ENCODE assay signal across 9 mouse cellular contexts in the genomic region with DNA sequence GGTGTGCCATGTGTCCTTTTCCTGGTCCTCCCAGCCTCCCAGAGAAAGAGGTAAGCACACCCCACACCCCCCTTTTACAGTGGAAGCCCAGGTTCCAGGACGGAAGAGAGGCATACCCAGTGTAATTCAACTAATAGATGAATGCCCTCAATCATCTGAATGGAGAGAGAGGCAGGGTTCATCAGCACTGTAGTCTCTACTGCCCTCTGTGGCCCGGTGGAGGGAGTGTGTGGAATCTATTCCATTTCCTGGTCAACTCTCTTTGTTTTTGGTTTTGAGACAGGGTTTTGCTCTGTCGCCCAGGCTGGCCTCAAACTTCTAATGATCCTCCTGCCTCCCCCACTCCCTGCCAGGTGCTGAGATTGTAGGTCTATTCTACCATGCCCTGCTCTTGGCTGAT.
A peak's percentile ranks its signal among the peaks of the same experiment; 100 is the strongest.
DNase-seq lines count a peak whose midpoint lies in the region; ATAC-seq and TF ChIP-seq lines count a peak whose summit lies in the region.
"Had no signal": no experiment of that assay in that cellular context is flagged by ENCODE, and none has a peak within 500 bp of the region (broad histone marks: within the 10 kb centered on the region; RNA-seq: fewer than 3 reads in every experiment).

No protein-coding gene starts in this region.

- peak; percentile 64 for ATAC-seq in frontal cortex, adult (ENCODE audit: low TSS enrichment)
- ATAC-seq in neural tube, embryonic 15.5 days (ENCODE audit: low FRiP score), result no peak

- no peak overlapping the region for H3K9ac ChIP-seq in neural tube, embryonic 15.5 days (replicated peaks)

- no peaks in the 10 kb centered on the region for H3K27me3 ChIP-seq in neural tube, embryonic 15.5 days (replicated peaks)

- no peak overlapping the region for H3K4me2 ChIP-seq in neural tube, embryonic 15.5 days

- no peaks in the 10 kb centered on the region for H3K36me3 ChIP-seq in neural tube, embryonic 15.5 days
- H3K36me3 ChIP-seq: G1E had no signal

- no peaks in the 10 kb centered on the region for H3K9me3 ChIP-seq in neural tube, embryonic 15.5 days (replicated peaks)

- no peak for DNase-seq in frontal cortex, postnatal 10 days (ENCODE audit: low spot score in 2 of 2)
- peak; percentile 31 for DNase-seq in left cerebral cortex, postnatal 4 days
- no peak for DNase-seq in left cerebral cortex, adult 11 months (ENCODE audit: low spot score)
- DNase-seq in adipocyte (ENCODE audit: low spot score), result peak; percentile 79
- peak in 1 of 2 experiments; percentile 35 for DNase-seq in layer of hippocampus, adult 2 months (ENCODE audit: low spot score in 2 of 2)
- DNase-seq in thymus, postnatal 14 days, result no peak

- WGBS in neural tube, embryonic 15.5 days, result 63% methylated on average over 3 of the region's 3 CpGs

- intact Hi-C loops in left cerebral cortex, postnatal 4 days (cut with DNase I), result loop anchor here (10.0 kb wide), 1 partner anchor 159 kb away; the partner anchor contains the start of gene Cdh13

- H3K27ac ChIP-seq in layer of hippocampus, adult 2 months, result no peak overlapping the region
- no peak overlapping the region for H3K27ac ChIP-seq in neural tube, embryonic 15.5 days (replicated peaks)

- TF ChIP-seq CTCF in layer of hippocampus, adult 2 months (conservative IDR thresholded peaks at IDR 0.05), result peak; percentile 86

- no peak overlapping the region for H3K4me3 ChIP-seq in layer of hippocampus, adult 2 months
- H3K4me3 ChIP-seq in neural tube, embryonic 15.5 days (replicated peaks), result no peak overlapping the region

- H3K4me1 ChIP-seq in neural tube, embryonic 15.5 days, result peaks cover 7% of the 10 kb centered on the region; the same call in 1 of the 2 replicates

Comparison
In these comparisons a context has a peak if more than half of its experiments do, and no peak if none do; other contexts are left out.
1. DNase-seq: peak in left cerebral cortex, postnatal 4 days (single experiment) and adipocyte (single experiment); none in frontal cortex, postnatal 10 days (0 of 2), left cerebral cortex, adult 11 months (single experiment) and thymus, postnatal 14 days (single experiment).